Mouse (Mus musculus): ENCODE measurements around the gene Ankrd55. TPM values are rescaled to one million over a fixed set of nuclear protein-coding genes. Genes with fewer than 3 reads are reported as not detected.

The Ankrd55 gene
- polyA plus RNA-seq (2015; fragmentation: Nextera tagmentation; extraction: Ambion mirVana) = 10.1 and 10.3 TPM in 2 replicates

- peak; percentile 93 for ATAC-seq (ENCODE audit: low FRiP score, low read depth)
- peak within 1 kb of the TSS; percentile 85 for H3K27ac ChIP-seq (replicated peaks)
- no peaks in the 10 kb centered on the region for H3K27me3 ChIP-seq
- no peaks in the 10 kb centered on the region for H3K36me3 ChIP-seq
- H3K4me3 ChIP-seq = peak within 1 kb of the TSS; percentile 39
- 17% methylated on average over 22 of the region's 22 CpGs for WGBS
- no peaks in the 10 kb centered on the region for H3K9me3 ChIP-seq
- peak within 1 kb of the TSS; percentile 57 for H3K4me2 ChIP-seq
- peaks cover 16% of the 10 kb centered on the region for H3K4me1 ChIP-seq (replicated peaks)
- peak within 1 kb of the TSS; percentile 49 for H3K9ac ChIP-seq
Measured at GRCm38 (mm10) chr13:112288225-112289178, at the start of gene Ankrd55. TSS of gene Ankrd55 (plus strand) at chr13:112288451.

GRCm38 (mm10) chr13:112239239-112239638 is 49.0 kb upstream of the Ankrd55 start:
- peaks cover 3% of the 10 kb centered on the region; the same call in 1 of the 2 replicates for H3K27me3 ChIP-seq

GRCm38 (mm10) chr13:112241431-112241830 is 46.8 kb upstream of the Ankrd55 start:
- H3K27me3 ChIP-seq = peaks cover 3% of the 10 kb centered on the region; the same call in 1 of the 2 replicates

More at GRCm38 (mm10) chr13:112239239-112239638, 49.0 kb upstream of the Ankrd55 start:
- 78% methylated on average over 2 of the region's 2 CpGs for WGBS
- Histone ChIP-seq H3K4me2 (no peak overlapping the region), H3K4me3 (no peak overlapping the region), H3K9me3 (no peaks in the 10 kb centered on the region), H3K9ac (no peak overlapping the region), H3K36me3 (no peaks in the 10 kb centered on the region), H3K4me1 (replicated peaks) (0 out of 2 replicates have a peak, but pooled peaks cover 6% of the 10 kb centered on the region), H3K27ac (replicated peaks) (no peak overlapping the region)
- ATAC-seq (ENCODE audit: low FRiP score, low read depth) = no peak

GRCm38 (mm10) chr13:112245131-112245530 is 43.1 kb upstream of the Ankrd55 start:
- H3K27me3 ChIP-seq = peaks cover 3% of the 10 kb centered on the region; the same call in 1 of the 2 replicates
- no peak overlapping the region for H3K27ac ChIP-seq (replicated peaks)

More at GRCm38 (mm10) chr13:112241431-112241830, 46.8 kb upstream of the Ankrd55 start:
- Histone ChIP-seq H3K9ac (no peak overlapping the region), H3K4me3 (no peak overlapping the region), H3K4me1 (replicated peaks) (0 out of 2 replicates have a peak, but pooled peaks cover 6% of the 10 kb centered on the region), H3K4me2 (no peak overlapping the region), H3K36me3 (no peaks in the 10 kb centered on the region), H3K27ac (replicated peaks) (no peak overlapping the region), H3K9me3 (no peaks in the 10 kb centered on the region)
- no peak for ATAC-seq (ENCODE audit: low FRiP score, low read depth)
- WGBS = 5% methylated on average over 8 of the region's 8 CpGs

GRCm38 (mm10) chr13:112251433-112251832 is 36.8 kb upstream of the Ankrd55 start:
- 89% methylated on average over 2 of the region's 2 CpGs for WGBS
- Histone ChIP-seq H3K27me3 (no peaks in the 10 kb centered on the region), H3K9me3 (peaks cover 6% of the 10 kb centered on the region; the same call in 1 of the 2 replicates), H3K4me2 (no peak overlapping the region), H3K36me3 (no peaks in the 10 kb centered on the region), H3K9ac (no peak overlapping the region), H3K27ac (replicated peaks) (no peak overlapping the region), H3K4me1 (replicated peaks) (no peaks in the 10 kb centered on the region), H3K4me3 (no peak overlapping the region)
- ATAC-seq (ENCODE audit: low FRiP score, low read depth) = no peak

More at GRCm38 (mm10) chr13:112245131-112245530, 43.1 kb upstream of the Ankrd55 start:
- Histone ChIP-seq H3K4me2 (no peak overlapping the region), H3K4me3 (no peak overlapping the region), H3K9me3 (peaks cover 6% of the 10 kb centered on the region; the same call in 1 of the 2 replicates), H3K9ac (no peak overlapping the region), H3K4me1 (replicated peaks) (0 out of 2 replicates have a peak, but pooled peaks cover 6% of the 10 kb centered on the region), H3K36me3 (no peaks in the 10 kb centered on the region)
- ATAC-seq (ENCODE audit: low FRiP score, low read depth) = no peak
- 71% methylated on average over 5 of the region's 5 CpGs for WGBS

- H3K27me3 ChIP-seq = no peaks in the 10 kb centered on the region
- no peak overlapping the region for H3K4me2 ChIP-seq
- H3K4me1 ChIP-seq (replicated peaks) = no peaks in the 10 kb centered on the region
- no peak overlapping the region for H3K4me3 ChIP-seq
- H3K9ac ChIP-seq = no peak overlapping the region
- WGBS = 80% methylated on average over 3 of the region's 3 CpGs
- H3K27ac ChIP-seq (replicated peaks) = no peak overlapping the region
- H3K9me3 ChIP-seq = peaks cover 6% of the 10 kb centered on the region; the same call in 1 of the 2 replicates
- no peaks in the 10 kb centered on the region for H3K36me3 ChIP-seq
- ATAC-seq (ENCODE audit: low FRiP score, low read depth) = no peak
Measured at GRCm38 (mm10) chr13:112252012-112252411, 36.2 kb upstream of the Ankrd55 start.

- peak; percentile 27; the same call in 1 of the 2 replicates for ATAC-seq (ENCODE audit: low FRiP score, low read depth)
- Histone ChIP-seq H3K36me3 (no peaks in the 10 kb centered on the region), H3K9ac (no peak overlapping the region), H3K27ac (replicated peaks) (no peak overlapping the region), H3K27me3 (no peaks in the 10 kb centered on the region), H3K4me1 (replicated peaks) (no peaks in the 10 kb centered on the region), H3K4me3 (no peak overlapping the region), H3K4me2 (no peak overlapping the region), H3K9me3 (peaks cover 6% of the 10 kb centered on the region; the same call in 1 of the 2 replicates)
- 38% methylated on average over 13 of the region's 13 CpGs for WGBS
Measured at GRCm38 (mm10) chr13:112252991-112253620, 35.1 kb upstream of the Ankrd55 start.

GRCm38 (mm10) chr13:112254116-112254515 is 34.1 kb upstream of the Ankrd55 start:
- no peak for ATAC-seq (ENCODE audit: low FRiP score, low read depth)
- Histone ChIP-seq H3K27ac (replicated peaks) (no peak overlapping the region), H3K36me3 (no peaks in the 10 kb centered on the region), H3K4me1 (replicated peaks) (no peaks in the 10 kb centered on the region), H3K4me2 (no peak overlapping the region), H3K9ac (no peak overlapping the region), H3K27me3 (no peaks in the 10 kb centered on the region), H3K4me3 (no peak overlapping the region), H3K9me3 (peaks cover 5% of the 10 kb centered on the region; the same call in 1 of the 2 replicates)
- 88% methylated on average over 8 of the region's 8 CpGs for WGBS

GRCm38 (mm10) chr13:112255862-112256261 is 32.4 kb upstream of the Ankrd55 start:
- WGBS = 72% methylated on average over 5 of the region's 5 CpGs
- no peaks in the 10 kb centered on the region for H3K9me3 ChIP-seq
- no peak overlapping the region for H3K4me2 ChIP-seq
- no peak overlapping the region for H3K27ac ChIP-seq (replicated peaks)
- no peak overlapping the region for H3K9ac ChIP-seq
- H3K4me3 ChIP-seq = no peak overlapping the region
- H3K27me3 ChIP-seq = no peaks in the 10 kb centered on the region
- ATAC-seq (ENCODE audit: low FRiP score, low read depth) = no peak
- H3K4me1 ChIP-seq (replicated peaks) = no peaks in the 10 kb centered on the region
- no peaks in the 10 kb centered on the region for H3K36me3 ChIP-seq

- Histone ChIP-seq H3K4me2 (no peak overlapping the region), H3K27me3 (no peaks in the 10 kb centered on the region), H3K9ac (no peak overlapping the region), H3K4me1 (replicated peaks) (0 out of 2 replicates have a peak, but pooled peaks cover 2% of the 10 kb centered on the region), H3K27ac (replicated peaks) (no peak overlapping the region), H3K4me3 (no peak overlapping the region), H3K9me3 (no peaks in the 10 kb centered on the region), H3K36me3 (no peaks in the 10 kb centered on the region)
- no peak for ATAC-seq (ENCODE audit: low FRiP score, low read depth)
- 89% methylated on average over 10 of the region's 10 CpGs for WGBS
Measured at GRCm38 (mm10) chr13:112258478-112258877, 29.8 kb upstream of the Ankrd55 start.

GRCm38 (mm10) chr13:112259398-112259797 is 28.9 kb upstream of the Ankrd55 start:
- H3K4me1 ChIP-seq (replicated peaks) = 0 out of 2 replicates have a peak, but pooled peaks cover 2% of the 10 kb centered on the region
- H3K4me3 ChIP-seq = no peak overlapping the region
- H3K9ac ChIP-seq = no peak overlapping the region
- no peaks in the 10 kb centered on the region for H3K9me3 ChIP-seq
- H3K36me3 ChIP-seq = no peaks in the 10 kb centered on the region
- H3K4me2 ChIP-seq = no peak overlapping the region
- H3K27ac ChIP-seq (replicated peaks) = no peak overlapping the region
- WGBS = 64% methylated on average over 2 of the region's 2 CpGs
- peak; percentile 93 for ATAC-seq (ENCODE audit: low FRiP score, low read depth)
- H3K27me3 ChIP-seq = no peaks in the 10 kb centered on the region
